Mouse (Mus musculus): ENCODE measurements around the gene Urm1.

DNA sequence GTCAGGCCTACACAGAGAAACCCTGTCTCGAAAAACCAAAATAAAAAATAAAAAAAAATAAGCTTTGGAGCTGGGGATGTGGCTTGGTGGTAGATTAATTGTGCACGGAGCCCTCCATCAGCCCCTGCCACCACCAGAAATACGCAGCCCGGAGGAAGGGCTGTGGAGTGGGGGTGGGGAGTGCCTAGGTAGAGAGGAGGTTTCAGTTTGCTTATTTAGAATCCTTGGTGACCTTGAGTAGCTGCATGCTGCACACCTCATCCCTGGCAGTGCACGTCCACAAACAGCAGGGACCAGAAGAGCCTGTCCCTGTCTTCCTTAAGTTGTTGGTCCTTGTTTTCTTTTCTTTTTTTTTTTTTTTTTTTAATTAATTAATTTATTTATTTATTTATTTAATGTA lies 13.9 kb downstream of the Urm1 start:
- no peak for TF ChIP-seq CTCF (IDR thresholded peaks at IDR 0.05; ENCODE audit: extremely low read depth, insufficient read length, insufficient replicate concordance, low read depth, low read length)
- TF ChIP-seq POLR2A (IDR thresholded peaks at IDR 0.05; ENCODE audit: low read depth, low read length) = no peak
